Mouse (Mus musculus) spleen, embryonic (tissue): Measurements from ENCODE around the gene Pcsk2.

Source experiments
- CTCF ChIA-PET: fragments of 350-600 bp; sonication (Branson Sonifier 250); formaldehyde crosslinking; loops from one replicate; lab custom pipeline; 2022; lab: Charles Lee

Pcsk2 gene

DNA sequence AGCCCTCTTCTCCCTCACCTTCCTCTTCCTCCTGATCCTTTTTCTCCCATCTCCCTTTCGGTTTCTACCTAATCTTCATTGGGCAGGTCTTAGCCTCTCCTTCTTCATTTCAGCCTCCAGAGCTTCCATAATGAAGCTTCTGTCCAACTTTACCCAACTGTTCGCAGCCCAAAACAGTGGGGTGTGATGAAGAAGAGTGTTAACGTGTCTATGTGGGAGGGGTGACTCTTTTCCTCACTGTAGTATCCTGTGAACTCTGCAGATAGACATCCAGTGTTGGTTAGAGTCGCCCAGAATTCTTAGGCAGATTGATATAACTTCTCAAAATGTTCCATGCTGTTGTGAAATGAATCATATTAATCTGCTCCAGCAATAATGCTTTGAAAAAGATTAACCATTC, 98.4 kb downstream of the Pcsk2 start:
- CTCF ChIA-PET: no interaction called here

DNA sequence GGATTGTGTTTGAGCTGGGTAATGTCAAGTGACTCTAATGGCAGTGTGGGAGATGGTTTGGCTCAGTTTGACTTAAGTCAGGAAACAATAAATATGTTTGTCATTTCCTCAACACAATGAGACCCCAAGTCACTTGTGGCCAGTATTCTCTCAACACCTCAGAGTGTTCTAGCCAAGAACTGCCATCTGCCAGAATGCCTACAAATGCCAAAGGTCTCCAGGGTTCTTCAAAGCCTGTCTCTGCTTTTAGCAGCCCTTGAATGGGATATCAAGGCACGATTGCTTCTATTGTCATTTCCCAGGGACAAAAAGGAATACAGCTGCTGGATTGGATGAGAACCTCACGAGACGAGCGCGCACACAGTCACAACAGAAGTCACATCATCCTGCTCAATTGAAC, 100.0 kb downstream of the Pcsk2 start:
- CTCF ChIA-PET: no interaction called here

DNA sequence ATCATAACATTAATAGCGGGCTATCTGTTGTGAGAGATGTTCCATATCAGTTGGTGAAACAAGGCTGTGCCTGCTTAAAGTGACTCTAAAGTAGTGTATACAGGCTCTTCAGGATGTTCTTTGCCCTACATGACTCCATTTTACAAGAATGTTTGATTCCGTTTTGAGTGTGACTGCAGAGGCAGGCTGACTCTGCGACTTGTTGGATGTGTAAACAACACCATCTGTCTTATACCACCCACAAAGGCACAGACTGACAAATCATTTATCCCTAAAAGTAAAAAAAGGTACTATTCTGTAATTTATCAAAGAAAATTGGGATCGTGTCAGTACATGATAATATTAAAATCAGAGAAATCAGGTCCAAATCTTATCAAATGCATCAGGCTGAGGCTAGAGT, 108.7 kb downstream of the Pcsk2 start:
- CTCF ChIA-PET: no interaction called here

DNA sequence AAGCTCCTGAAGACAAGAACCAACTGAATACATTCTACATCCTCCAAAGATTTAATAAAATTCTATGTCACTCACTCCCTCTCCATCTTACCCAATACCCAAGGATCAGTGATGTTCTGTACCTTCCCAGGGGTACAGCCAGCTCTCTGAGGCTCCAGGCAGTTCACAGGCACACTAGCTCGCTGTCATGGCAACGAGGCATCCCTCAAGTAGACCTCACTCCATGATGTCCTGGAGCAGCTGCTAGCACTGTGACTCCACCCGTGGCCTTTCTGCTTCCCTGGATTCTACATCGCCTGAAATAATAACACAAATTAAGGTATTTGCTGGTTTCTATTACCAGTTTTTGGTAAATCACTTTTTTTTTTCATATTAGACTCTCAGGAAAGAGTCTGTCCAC, 111.0 kb downstream of the Pcsk2 start:
- CTCF ChIA-PET: no interaction called here

DNA sequence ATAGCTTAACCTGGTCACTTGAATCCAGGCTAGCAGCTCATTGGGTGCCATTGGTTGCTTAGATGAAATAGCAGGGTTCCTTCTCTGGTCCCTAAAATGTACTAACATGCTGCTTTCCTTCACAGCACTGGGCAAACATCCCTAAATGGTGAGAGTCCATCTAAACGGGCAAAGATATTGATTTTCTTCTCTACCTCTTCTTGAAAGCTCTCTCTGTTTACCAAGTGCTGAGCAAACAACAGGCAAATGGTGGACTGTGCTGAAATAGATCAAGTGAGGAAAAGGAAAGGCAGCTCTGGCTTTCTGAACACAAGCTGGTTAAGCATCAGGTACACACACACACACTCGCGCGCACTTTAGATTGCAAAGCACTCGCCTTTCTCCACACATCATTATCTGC, 120.8 kb downstream of the Pcsk2 start:
- CTCF ChIA-PET: no interaction called here

DNA sequence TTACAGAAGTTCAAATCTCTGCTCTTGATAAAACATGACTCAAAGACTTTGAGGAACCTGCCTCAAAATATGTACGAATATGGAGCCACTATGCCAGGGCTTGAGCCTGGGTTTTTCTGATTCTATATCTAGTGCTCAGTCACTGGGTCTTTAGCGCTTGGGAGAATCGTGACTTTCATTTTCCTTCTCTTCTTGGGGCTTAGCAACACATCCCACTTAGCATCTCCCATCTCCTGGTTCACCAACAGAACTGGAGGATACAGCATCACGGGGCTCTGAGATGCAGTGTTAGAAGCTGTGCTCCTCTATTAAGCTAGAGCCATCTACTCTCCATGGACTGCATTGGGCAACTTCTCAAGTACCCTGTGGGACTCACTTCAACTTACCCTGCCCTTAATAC, 131.9 kb downstream of the Pcsk2 start:
- CTCF ChIA-PET: no interaction called here

GRCm38 (mm10) chr2:143679513-143679912, 133.6 kb downstream of the Pcsk2 start:
- CTCF ChIA-PET: no interaction called here

DNA sequence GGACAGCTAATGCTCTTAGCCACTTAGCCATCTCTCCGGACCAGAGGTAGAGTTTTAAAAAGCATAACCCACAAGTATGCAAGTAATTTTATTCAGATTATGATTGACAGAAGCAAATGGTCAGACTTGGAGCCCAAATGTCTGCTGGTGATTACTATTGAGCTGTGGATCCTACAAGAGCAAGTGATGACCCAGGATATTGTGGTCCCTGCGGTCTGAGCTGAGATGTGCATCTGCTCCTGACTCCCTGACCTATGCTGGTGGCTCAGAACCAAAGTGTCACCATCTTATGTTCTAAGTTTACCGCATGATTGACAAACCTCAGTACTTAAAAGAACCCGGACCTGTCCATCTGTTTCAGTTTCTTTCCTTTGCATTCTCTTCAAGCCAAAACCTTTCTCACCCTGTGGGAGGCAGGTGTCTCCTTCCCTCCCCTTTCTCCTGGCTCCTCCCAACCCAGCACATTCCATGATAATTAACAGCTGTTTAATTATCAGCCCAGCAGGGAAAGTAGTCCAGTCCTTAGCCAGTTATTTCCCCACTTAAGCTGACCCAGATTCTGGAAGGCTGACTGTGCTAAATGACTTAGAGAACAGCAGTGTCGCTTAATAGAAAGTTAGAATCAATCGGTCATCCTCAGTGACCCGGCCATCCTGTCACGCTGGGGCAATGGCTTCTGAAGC, 136.1 kb downstream of the Pcsk2 start:
- CTCF ChIA-PET: interaction anchor here (0.6 kb wide), 1 partner anchor 10 kb away, joined by 3 read pairs; no protein-coding TSS in a partner anchor

DNA sequence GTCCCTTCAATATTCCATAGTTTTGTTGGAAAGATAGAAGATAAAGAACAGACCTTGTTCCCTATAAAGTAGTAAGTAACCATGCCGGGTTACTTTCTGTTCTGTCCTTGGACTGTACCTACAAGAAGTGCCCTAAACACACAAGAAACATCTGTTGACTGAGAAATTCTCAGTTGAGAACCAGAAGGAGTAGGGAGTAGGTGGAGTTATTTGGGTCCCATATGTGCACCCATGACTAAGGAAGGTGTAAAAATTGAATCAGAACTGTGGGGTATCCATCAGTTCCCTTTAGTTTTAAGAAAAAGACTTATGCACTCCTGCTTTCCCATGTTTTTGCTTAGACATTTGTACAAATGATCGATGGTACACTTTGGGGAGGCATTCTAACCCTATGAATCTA, 137.6 kb downstream of the Pcsk2 start:
- CTCF ChIA-PET: no interaction called here

- CTCF ChIA-PET: no interaction called here
These were observed 145.3 kb downstream of the Pcsk2 start for GRCm38 (mm10) chr2:143691244-143691643.

DNA sequence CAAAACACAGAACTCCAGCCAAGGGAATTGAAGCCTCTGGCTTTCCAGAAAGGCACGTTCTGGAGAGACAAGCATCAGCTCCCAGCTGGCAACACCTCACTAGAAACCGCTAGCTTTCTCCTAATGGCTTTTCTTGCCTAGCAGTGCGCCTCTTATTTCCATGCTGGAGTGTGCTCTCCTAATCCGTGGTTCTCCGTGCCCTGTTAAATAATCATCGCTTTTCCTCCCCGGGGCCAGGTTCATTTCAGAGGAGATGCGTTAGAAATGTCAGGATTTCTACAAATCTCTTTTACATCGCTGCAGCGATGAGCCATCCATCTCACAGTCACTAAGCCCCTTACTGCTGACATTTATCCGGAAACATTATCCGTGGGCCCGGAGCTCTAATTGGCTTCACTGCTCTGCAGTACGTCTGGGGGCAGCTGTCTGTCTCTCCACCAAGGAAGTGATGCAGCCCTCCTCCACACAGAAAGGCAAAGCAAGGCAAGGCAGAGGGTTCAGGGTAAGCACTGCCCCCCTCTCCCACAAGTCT, 150.1 kb downstream of the Pcsk2 start:
- CTCF ChIA-PET: no interaction called here

DNA sequence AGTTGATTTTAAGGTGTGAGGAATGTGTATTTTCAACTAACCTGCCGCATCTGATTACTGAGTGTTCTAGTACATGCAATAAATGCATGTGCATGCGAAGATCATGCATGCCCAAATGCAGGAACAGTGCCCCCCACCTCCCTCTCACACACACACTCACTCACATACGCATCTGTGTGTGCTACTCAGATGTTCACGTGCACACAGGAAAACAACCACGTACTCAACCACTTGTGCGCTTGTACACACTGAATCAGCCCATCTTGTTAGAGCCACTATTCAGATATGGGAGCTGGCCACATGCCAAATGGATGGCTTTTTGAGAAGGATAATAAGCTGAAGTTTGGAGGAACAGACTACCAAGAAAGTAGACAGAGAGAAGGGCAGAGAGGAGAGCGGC, 150.7 kb downstream of the Pcsk2 start:
- CTCF ChIA-PET: no interaction called here

- CTCF ChIA-PET: no interaction called here
These were observed 155.2 kb downstream of the Pcsk2 start for GRCm38 (mm10) chr2:143701141-143701540.

DNA sequence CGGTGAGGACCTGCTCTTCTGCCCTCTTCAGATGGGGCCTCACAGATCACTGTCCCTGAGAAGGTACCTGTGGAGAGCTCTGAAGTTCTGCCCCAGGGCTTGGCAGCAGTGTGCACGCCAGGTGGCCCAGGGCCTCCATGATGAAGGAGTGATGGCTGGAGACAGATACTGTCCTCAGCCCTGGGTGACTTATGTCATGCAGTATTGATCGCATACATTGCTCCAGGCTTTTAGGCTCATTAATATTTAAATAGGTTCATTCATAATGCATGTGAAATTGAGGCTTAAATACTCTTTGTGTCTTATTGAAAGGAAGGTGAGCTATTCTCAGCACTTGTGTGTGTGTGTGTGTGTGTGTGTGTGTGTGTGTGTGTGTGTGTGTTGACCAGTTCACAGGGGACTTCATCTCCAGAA, 157.0 kb downstream of the Pcsk2 start:
- CTCF ChIA-PET: no interaction called here

GRCm38 (mm10) chr2:143708205-143708604, 162.2 kb downstream of the Pcsk2 start:
- CTCF ChIA-PET: no interaction called here

DNA sequence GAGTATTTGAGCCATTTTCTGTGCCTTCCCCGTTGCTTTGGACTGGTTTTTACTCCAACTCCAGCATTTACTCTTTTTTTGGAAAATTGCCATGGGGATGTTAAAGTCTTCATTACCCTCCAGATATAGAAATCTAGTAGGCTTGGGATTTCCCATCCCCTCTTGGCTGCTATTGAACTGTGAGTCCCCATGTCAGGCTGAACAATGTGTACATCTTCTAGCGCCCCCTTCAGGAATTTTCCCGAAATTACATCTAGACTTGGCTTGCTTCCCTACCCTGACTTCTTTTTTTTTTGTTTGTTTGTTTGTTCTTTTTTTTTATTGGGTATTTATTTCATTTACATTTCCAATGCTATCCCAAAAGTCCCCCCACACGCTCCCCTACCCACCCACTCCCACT, 163.3 kb downstream of the Pcsk2 start:
- CTCF ChIA-PET: no interaction called here

DNA sequence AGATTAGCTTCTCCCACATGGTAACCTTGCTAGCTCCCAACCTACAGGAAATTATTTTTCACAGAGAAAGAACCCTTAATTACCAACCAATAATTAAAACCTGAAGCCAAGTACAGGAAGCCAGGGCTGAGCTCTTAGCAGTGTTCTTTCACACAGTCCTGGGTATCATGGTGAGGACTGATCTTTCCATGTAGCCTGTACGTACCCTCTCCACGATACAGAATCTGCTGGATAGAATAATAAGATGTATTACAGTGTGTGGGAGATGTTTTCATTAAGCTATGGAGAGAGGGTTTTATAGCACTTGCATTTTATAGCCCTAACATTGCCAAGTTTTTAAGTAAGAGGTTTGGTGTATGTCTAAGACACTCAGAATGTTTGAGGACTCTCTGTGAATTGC, 164.0 kb downstream of the Pcsk2 start:
- CTCF ChIA-PET: no interaction called here

DNA sequence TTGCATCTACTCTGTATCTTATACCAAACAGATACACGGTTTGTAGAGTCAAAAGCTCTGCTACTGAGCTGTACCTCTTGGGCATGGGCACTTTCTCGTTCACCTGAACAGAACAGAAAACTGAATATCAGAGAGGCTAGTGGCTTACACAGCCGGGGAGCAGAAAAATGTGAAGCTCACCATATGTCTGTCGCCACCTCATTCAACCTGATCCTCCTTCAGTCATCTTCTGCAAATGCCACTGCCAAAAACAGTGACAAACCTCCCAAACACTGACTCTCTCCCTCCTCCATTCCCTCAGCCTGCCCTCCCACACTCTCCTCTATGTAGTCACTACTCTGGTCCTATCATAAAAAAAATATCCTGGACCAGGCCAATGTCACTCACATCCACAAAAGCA, 165.9 kb downstream of the Pcsk2 start:
- CTCF ChIA-PET: no interaction called here

GRCm38 (mm10) chr2:143712901-143713300, 166.9 kb downstream of the Pcsk2 start:
- CTCF ChIA-PET: no interaction called here

- CTCF ChIA-PET: no interaction called here
These were observed 167.9 kb downstream of the Pcsk2 start for GRCm38 (mm10) chr2:143713902-143714301.

DNA sequence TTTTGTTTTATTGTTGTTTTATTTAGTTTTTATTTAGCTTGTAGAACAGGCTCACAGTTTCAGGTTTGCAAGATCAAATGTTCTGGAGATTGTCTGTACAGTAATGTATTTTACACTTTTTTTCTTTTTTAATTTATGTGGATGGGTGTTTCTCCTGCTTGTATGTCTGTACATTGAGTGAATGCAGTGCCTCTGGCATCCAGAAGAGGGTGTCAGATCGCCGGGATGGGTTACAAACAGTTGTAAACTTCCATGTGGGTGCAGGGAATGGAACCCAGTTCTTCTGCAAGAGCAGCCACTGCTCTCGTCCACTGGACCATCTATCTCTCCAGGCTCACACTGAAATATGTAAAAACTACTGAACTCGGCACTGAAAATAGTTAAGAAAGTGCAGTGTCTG, 169.2 kb downstream of the Pcsk2 start:
- CTCF ChIA-PET: no interaction called here

- CTCF ChIA-PET: no interaction called here
These were observed 177.3 kb downstream of the Pcsk2 start for GRCm38 (mm10) chr2:143723231-143723630.

DNA sequence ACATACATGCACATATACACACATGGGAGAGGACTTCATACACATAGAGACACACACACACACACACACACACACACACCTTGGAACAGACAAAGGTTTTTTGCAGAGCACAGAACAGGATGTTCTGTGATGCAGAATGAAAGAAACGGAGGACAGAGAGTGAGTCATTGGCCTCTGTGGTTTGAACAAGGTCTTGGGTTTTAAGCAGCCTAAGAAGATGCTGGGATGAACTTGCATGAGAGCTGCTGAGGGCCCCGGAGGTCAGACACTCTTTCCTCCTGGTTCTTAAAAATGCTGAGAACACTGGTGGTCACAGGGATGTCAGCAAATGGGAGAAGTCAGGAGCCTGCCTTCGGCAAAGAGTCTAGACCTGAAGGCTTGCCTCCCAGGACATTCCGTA, 178.1 kb downstream of the Pcsk2 start:
- CTCF ChIA-PET: no interaction called here

GRCm38 (mm10) chr2:143724720-143725119, 178.8 kb downstream of the Pcsk2 start:
- CTCF ChIA-PET: no interaction called here
